Mouse (Mus musculus) right cerebral cortex, adult 2 months (tissue): Measurements from ENCODE around the gene Tmed8.
"Not testable (repeated sequence)": the region's sequence is repeated elsewhere in the genome, so short reads cannot be mapped to it uniquely, and the experiment has no call there.

Source experiments
- DNase-seq, 2 experiments: peaks; one replicate each; pipeline ENCODE4 v3.0.0; 2021 to 2022; ENCODE audit warnings: low spot score in 2 of 2

The Tmed8 gene

GRCm38 (mm10) chr12:87199973-87200586 is at the start of gene Tmed8:
Gene Tmed8, minus strand, starts transcription at chr12:87200454.
- DNase-seq = peak; percentile 73 to 74

- DNase-seq = no peak
Observed at GRCm38 (mm10) chr12:87238632-87239031, 38.4 kb upstream of the Tmed8 start, which contains the start of gene Noxred1. Gene Noxred1, minus strand, starts transcription at chr12:87238732.

- no peak for DNase-seq
Observed at GRCm38 (mm10) chr12:87236882-87237483, 36.7 kb upstream of the Tmed8 start.

DNA sequence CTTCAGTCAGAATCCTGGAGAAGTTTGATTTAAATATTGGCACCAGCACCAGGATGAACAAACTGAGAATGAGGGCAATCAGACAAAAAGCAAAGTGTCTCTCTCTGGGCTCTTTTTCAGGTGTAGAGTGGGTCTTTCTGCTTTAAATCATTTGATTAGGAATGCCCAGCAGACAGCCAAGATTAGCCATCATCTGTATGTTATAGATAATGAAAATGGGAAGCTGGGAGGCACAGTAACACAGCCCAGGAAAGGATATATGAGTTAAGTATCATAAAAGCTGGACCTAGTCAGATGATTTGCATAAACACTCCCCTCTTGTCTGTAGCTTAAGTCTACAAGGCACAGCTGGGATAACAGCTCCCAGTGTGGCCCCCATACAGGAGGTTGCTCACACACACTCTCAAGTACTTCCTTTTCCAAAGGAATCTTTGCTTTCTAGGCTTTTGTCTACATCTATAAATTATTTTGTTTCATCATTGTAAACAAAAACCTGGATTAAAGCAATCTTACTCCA is 30.2 kb upstream of the Tmed8 start:
- DNase-seq = no peak

- no peak for DNase-seq
Observed at GRCm38 (mm10) chr12:87229633-87230032, 29.4 kb upstream of the Tmed8 start.

DNA sequence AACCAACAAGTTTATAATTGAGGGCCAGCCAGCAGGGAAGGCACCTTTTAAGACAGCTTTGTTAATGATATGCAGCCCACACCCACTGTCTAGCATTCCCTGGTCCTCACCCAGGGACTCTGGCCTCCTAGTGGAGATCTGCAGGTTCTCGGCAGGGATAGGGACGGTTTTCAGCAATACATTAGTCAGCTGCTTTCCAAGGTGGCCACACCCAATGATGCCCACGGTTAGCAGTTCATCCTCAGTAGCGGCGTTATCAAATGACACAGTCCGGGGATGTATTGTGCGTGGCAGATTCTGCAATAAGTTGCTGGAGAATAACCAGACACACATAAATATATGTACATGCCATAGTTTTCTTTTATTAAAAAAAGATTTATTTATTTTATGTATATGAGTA is 26.5 kb upstream of the Tmed8 start:
- no peak for DNase-seq

DNA sequence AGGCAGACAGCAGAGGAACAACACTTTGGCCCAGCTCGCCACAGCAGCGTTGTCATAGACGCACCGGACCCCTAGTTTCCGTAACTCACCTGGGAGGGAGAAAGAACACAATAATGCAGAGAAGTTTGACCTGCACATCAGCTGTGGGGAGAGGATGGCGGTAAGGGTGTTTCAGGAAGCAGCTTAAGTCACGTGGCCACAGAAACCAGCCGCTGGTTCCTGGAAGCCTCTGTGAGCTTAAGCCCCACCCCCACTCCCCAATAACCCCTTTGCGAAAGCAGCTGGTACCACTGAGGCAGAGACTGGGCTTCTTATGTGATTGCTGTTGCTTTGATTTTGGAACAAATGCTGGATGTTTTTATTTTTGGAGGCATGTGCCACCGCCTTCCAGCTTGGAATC is 24.7 kb upstream of the Tmed8 start:
- DNase-seq = no peak

DNA sequence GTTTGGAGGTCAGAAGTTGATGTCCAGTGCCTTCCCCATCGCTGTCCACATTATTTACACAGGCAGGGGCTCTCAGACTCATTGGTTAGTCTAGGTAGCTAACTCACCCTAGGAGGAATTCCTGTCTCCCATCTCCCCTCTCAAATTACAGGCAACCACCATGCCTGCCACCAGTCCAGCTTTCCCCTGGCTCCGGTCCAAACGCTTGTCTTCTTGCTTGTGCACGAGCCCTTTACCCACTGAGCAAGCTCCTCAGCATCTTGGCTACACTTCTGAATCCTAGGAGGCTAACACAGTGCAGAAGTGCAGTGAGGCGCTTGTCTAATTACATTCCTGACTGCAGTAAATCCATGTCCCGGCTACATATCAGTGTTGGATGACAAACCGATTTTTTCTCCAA is 19.1 kb upstream of the Tmed8 start:
- no peak for DNase-seq

- DNase-seq = no peak
Observed at GRCm38 (mm10) chr12:87217596-87217995, 17.3 kb upstream of the Tmed8 start.

- no peak for DNase-seq
Observed at GRCm38 (mm10) chr12:87216053-87216452, 15.8 kb upstream of the Tmed8 start.

- DNase-seq = no peak
Observed at GRCm38 (mm10) chr12:87212844-87213606, 12.8 kb upstream of the Tmed8 start.

DNA sequence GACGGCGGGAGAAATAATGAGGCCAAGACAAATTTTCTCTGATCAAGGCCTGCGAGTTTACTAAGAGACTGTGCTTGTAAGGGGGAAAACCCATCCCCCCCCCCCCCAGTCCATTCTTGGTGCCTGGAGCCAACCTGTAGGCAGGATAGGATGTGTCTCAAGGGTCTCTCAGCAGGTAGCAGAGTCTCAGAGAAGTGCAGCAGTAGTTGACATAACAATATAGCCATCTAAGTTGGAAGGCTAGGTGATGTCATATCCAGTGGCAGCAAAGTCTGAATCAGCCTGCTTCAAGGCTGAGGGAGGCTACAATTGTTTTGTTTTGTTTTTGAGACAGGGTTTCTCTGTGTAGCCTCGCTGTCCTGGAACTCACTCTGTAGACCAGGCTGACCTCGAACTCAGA is 5.5 kb upstream of the Tmed8 start:
- DNase-seq = not testable (repeated sequence)

DNA sequence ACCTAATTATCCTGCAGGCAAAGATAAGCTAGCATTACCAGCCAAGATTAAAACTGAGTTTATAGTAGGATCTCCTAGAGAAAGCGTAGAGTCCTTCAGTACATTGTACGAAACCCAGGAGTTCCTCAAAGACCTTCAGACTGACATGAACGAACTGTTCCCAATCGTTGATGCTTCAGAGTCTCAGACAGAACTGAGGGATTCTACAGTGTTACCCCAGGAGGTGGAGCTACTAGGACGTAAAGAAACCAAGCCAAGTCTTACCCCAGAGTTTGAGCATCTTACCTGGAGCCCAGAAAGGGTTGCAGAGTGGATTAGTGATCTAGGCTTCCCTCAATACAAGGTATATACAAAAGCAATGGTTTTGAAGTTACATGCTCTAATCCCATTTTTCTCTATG is 1.4 kb upstream of the Tmed8 start:
- DNase-seq = no peak

- peak; percentile 44 to 51 for DNase-seq
Observed at GRCm38 (mm10) chr12:87199206-87199972, 865 bp downstream of the Tmed8 start, which contains the start of gene Samd15. Gene Samd15, plus strand, starts transcription at chr12:87199723.

DNA sequence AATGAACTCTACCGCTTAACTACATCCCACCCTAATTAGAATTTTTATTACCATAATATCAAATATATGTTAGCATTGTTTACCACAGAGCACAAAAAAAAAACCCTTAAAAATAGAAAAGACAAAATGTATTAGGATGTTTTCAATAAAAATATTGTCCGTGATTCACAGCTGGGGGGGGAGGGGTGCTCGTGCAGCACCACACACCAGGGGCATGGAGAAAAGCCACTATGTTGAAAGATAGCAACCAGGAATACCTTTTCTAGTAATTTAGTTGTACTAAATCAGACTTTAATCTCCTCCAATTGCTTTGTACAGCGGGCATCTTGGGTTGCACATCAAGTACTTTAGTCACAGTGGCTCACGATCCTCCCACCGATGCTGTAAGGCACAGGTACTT is 1.5 kb downstream of the Tmed8 start:
- peak in 1 of 2 experiments; percentile 23 for DNase-seq

DNA sequence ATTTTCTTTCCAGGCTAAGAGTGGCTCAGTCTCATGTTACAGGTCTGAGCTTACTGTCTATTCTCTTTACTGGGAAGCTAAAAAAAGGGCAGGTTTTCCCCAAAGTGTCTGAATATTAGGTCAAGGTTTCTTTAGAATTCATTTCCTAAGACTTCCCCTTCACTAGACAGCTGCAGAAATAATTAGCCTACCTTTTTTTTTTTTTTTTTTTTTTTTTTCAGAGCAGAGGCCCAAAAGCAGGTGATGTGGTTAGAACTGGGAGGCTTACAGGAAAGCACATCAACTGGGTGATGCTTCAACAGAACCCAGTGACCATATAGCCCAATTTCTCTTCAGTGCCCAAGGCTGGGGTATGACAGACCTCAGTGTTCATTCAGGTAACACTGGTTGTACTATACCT is 3.9 kb downstream of the Tmed8 start:
- DNase-seq = no peak

GRCm38 (mm10) chr12:87195069-87195468 is 5.2 kb downstream of the Tmed8 start:
- no peak for DNase-seq

DNA sequence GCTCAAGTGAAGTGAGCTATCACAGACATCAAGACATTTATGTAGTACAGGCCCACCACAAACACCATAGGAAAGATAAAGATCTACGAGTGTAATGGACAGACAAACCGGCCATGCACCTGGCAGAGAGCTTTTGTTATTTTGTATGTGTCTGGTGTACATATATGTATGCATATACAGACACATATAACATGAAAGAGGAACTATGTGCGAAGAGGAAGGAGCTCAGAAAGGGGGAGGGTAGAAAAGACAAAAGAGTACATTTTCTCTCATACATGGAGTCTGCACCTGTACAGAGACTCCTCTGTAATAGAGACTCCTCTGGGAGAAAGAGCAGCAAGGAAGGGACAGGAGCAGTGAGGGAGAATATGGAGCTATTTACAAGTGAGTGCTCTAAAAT is 7.2 kb downstream of the Tmed8 start:
- DNase-seq = no peak

DNA sequence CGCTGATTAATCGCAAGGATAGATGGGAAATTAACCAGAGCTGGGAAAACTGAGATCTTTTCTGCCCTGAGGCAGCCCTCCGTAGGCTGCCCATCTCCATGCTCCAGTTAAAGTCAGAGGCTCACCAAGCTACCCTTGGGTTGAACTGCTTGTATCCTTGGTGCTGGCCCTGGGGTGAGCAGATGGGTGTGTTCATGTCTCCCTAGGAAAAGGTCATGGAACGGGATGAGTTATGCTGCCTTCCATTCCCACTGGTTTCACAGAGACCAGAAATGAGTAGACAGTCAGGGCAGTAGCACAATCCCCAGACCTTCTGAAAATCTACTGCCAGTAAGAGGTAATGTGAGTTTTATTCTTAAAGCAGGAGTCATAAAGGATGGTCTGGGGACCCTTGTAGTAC is 22.6 kb downstream of the Tmed8 start:
- DNase-seq = no peak

- DNase-seq = no peak
Observed at GRCm38 (mm10) chr12:87175194-87175946, 24.9 kb downstream of the Tmed8 start.

- DNase-seq = no peak
Observed at GRCm38 (mm10) chr12:87160815-87161214, 39.4 kb downstream of the Tmed8 start.
